Mouse (Mus musculus) left cerebral cortex, adult 6 months (tissue): Measurements from ENCODE around the gene Ttn. TPM values are rescaled to one million over a fixed set of nuclear protein-coding genes. Genes with fewer than 3 reads are reported as not detected.

Source experiments
- long read RNA-seq, 2 experiments: library from polyadenylated mRNA; unstranded; transcript quantifications; one replicate each; pipeline ENCODE4 v2.0.0; 2019 to 2020
- polyA plus RNA-seq: library from polyadenylated mRNA; unstranded; fragments of <200 nt; fragmentation: Nextera tagmentation; gene quantifications from 2 replicates; pipeline ENCODE4 v1.2.3, GENCODE M21; 2021

Gene Ttn
- 0.05 and 0.09 TPM in 2 replicates for polyA plus RNA-seq
- long read RNA-seq, experiment 1 = 0 reads
- long read RNA-seq, experiment 2 = 0 reads

GRCm38 (mm10) chr2:76982391-76983145 is at the start of gene Ttn:
Ttn (minus strand) TSS chr2:76982547.

GRCm38 (mm10) chr2:76674725-76675427 is 307.5 kb downstream of the Ttn start, which contains the start of gene Plekha3:
Plekha3 (plus strand) TSS chr2:76675281.

DNA sequence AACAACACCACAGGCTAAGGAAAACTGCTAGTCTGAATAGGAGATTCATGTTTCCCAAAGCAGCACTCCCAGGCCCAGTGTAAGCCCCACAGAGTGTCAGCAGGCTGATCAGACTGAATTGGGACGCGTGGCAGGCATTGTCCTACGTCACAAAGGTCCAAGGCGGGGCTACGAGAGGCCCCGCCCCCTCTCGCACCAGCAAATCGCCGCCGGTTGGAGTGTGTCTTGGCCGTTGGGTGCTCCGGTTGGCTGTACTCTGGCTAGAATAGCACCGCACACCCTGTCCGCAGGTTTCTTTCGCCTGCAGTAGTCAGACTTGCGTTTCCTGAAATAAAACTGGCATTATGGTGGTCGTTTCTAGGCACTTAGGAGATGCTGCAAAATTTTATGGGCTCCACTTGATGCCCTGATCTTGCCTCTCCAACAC is 309.4 kb downstream of the Ttn start, which contains the start of gene Fkbp7:
TSS of gene Fkbp7 (minus strand) at position 151 of the 427 bp plus-strand sequence.

Other genes with a start within 250 kb of the Ttn start
- gene Ccdc141, start 188.1 kb upstream of the Ttn start, polyA plus RNA-seq = 4.0 and 6.1 TPM in 2 replicates